ENCODE assay signal across 17 mouse cellular contexts in genomic region chr16:11078216-11078869, GRCm38 (mm10). TPM values are rescaled to one million over a fixed set of nuclear protein-coding genes. Genes with fewer than 3 reads are reported as not detected.
DNase-seq lines count a peak whose midpoint lies in the region; ATAC-seq and TF ChIP-seq lines count a peak whose summit lies in the region.
"Had no signal": no experiment of that assay in that cellular context is flagged by ENCODE, and none has a peak within 500 bp of the region (broad histone marks: within the 10 kb centered on the region; RNA-seq: fewer than 3 reads in every experiment).

No protein-coding gene starts in this region.

- peaks cover 2% of the 10 kb centered on the region; the same call in 1 of the 2 replicates for H3K4me1 ChIP-seq in forebrain, embryonic 12.5 days
- no peaks in the 10 kb centered on the region for H3K4me1 ChIP-seq in forebrain, embryonic 14.5 days (ENCODE audit: control insufficient read depth, insufficient read depth, low read length)
- peaks cover 29 to 99% of the 10 kb centered on the region in 2 experiments for H3K4me1 ChIP-seq in CH12.LX (ENCODE audit: control insufficient read depth in 1 of 2, insufficient read depth in 2 of 2)
- H3K4me1 ChIP-seq in liver, postnatal 0 days (ENCODE audit: insufficient read depth) = 0 out of 2 replicates have a peak, but pooled peaks cover 2% of the 10 kb centered on the region
- H3K4me1 ChIP-seq: limb, embryonic 13.5 days; lung, embryonic 15.5 days had no signal

- no peak overlapping the region for H3K4me2 ChIP-seq in forebrain, embryonic 12.5 days
- no peak overlapping the region for H3K4me2 ChIP-seq in forebrain, embryonic 14.5 days (ENCODE audit: low read length)
- peak overlapping the region; percentile 76 for H3K4me2 ChIP-seq in CH12.LX (ENCODE audit: insufficient read depth, low read depth, poor library complexity, severe bottlenecking)
- no peak overlapping the region for H3K4me2 ChIP-seq in liver, postnatal 0 days (ENCODE audit: low read depth, low read length)
- H3K4me2 ChIP-seq: limb, embryonic 13.5 days; lung, embryonic 15.5 days; midbrain, embryonic 11.5 days had no signal

- DNase-seq in forebrain, embryonic 14.5 days (ENCODE audit: low spot score) = no peak
- DNase-seq in layer of hippocampus, adult 2 months (ENCODE audit: low spot score in 2 of 2) = no peak
- DNase-seq in layer of hippocampus, adult 9-10 months (ENCODE audit: low spot score) = no peak
- no peak for DNase-seq in CH12.LX (ENCODE audit: extremely low read depth)
- no peak for DNase-seq in liver, postnatal 0 days
- DNase-seq in cerebellum, postnatal 36 days = no peak
- DNase-seq in testis, postnatal 10 days (ENCODE audit: low spot score) = no peak
- DNase-seq: adrenal gland, postnatal 10 days; cerebellum, adult 9-10 months; forebrain, postnatal 0 days; gastrocnemius, postnatal 14 days; heart, postnatal 36 days; thymus, postnatal 36 days had no signal

- no peak overlapping the region for H3K9ac ChIP-seq in forebrain, embryonic 12.5 days
- H3K9ac ChIP-seq in forebrain, embryonic 14.5 days (ENCODE audit: low read length) = no peak overlapping the region
- peak overlapping the region; percentile 2; the same call in 1 of the 2 replicates for H3K9ac ChIP-seq in CH12.LX (ENCODE audit: insufficient read depth, low read depth)
- H3K9ac ChIP-seq in liver, postnatal 0 days (replicated peaks) = no peak overlapping the region
- H3K9ac ChIP-seq: forebrain, postnatal 0 days; limb, embryonic 13.5 days; lung, embryonic 15.5 days had no signal

- TF ChIP-seq EP300 in CH12.LX (IDR thresholded peaks at IDR 0.05; ENCODE audit: low read length) = no peak
- peak; percentile 36; the same call in 1 of the 2 replicates for TF ChIP-seq EP300 in liver, postnatal 0 days (IDR thresholded peaks at IDR 0.05; ENCODE audit: low read depth)

- in situ Hi-C loops in CH12.LX (cut with MboI; ENCODE audit: low pct_ligation_motif_present, low pct_unique_long_range_greater_than_20kb, low sequenced_read_pairs) = no loop called here

- dilution Hi-C loops in CH12.LX (cut with MboI; ENCODE audit: extremely low pct_ligation_motif_present, extremely low pct_unique_long_range_greater_than_20kb, low sequenced_read_pairs) = no loop called here

- H3K4me3 ChIP-seq in forebrain, embryonic 12.5 days (replicated peaks) = no peak overlapping the region
- no peak overlapping the region for H3K4me3 ChIP-seq in forebrain, embryonic 14.5 days (ENCODE audit: low read depth, low read length)
- H3K4me3 ChIP-seq in layer of hippocampus, adult 2 months = no peak overlapping the region
- H3K4me3 ChIP-seq in CH12.LX (replicated peaks in 1 of 3; ENCODE audit: low read depth in 2 of 3, low read length in 2 of 3, poor library complexity in 1 of 3) = peak overlapping the region in 1 of 3 experiments; percentile 17
- no peak overlapping the region for H3K4me3 ChIP-seq in liver, postnatal 0 days (ENCODE audit: low read depth, low read length)
- H3K4me3 ChIP-seq: limb, embryonic 13.5 days; lung, embryonic 15.5 days had no signal

- TF ChIP-seq POLR2A in CH12.LX (IDR thresholded peaks at IDR 0.05; ENCODE audit: low read depth, low read length) = no peak

- peak overlapping the region; percentile 14; the same call in 1 of the 2 replicates for H3K27ac ChIP-seq in forebrain, embryonic 12.5 days
- H3K27ac ChIP-seq in forebrain, embryonic 14.5 days (ENCODE audit: low read depth, low read length) = no peak overlapping the region
- H3K27ac ChIP-seq in layer of hippocampus, adult 2 months = 0 out of 2 replicates have a peak overlapping the region, but pooled peaks have one; percentile 28
- H3K27ac ChIP-seq in CH12.LX (ENCODE audit: insufficient read depth, low read depth) = peak overlapping the region; percentile 93
- H3K27ac ChIP-seq in liver, postnatal 0 days (ENCODE audit: low read depth) = no peak overlapping the region; the same call in 1 of the 2 replicates
- H3K27ac ChIP-seq: limb, embryonic 13.5 days; lung, embryonic 15.5 days had no signal

- no peaks in the 10 kb centered on the region for H3K9me3 ChIP-seq in forebrain, embryonic 12.5 days
- H3K9me3 ChIP-seq in forebrain, embryonic 14.5 days (replicated peaks; ENCODE audit: control insufficient read depth, low read length) = no peaks in the 10 kb centered on the region
- no peaks in the 10 kb centered on the region for H3K9me3 ChIP-seq in CH12.LX (replicated peaks; ENCODE audit: low read length)
- no peaks in the 10 kb centered on the region for H3K9me3 ChIP-seq in liver, postnatal 0 days (ENCODE audit: low read length)
- H3K9me3 ChIP-seq: limb, embryonic 13.5 days; lung, embryonic 15.5 days had no signal

- TF ChIP-seq RAD21 in CH12.LX (IDR thresholded peaks at IDR 0.05; ENCODE audit: low read depth, low read length) = no peak

- 76% methylated on average over 3 of the region's 3 CpGs for WGBS in forebrain, embryonic 12.5 days
- WGBS in forebrain, embryonic 14.5 days = 81% methylated on average over 3 of the region's 3 CpGs
- 38% methylated on average over 3 of the region's 3 CpGs for WGBS in liver, postnatal 0 days (ENCODE audit: insufficient replicate concordance)

- H3K79me2 ChIP-seq in CH12.LX (replicated peaks; ENCODE audit: control insufficient read depth, extremely low read depth, insufficient read depth, poor library complexity, severe bottlenecking) = no peaks in the 10 kb centered on the region; the same call in 1 of the 2 replicates

- no peak for ATAC-seq in forebrain, embryonic 12.5 days (ENCODE audit: low FRiP score)
- no peak for ATAC-seq in forebrain, embryonic 14.5 days
- ATAC-seq in liver, postnatal 0 days = 0 out of 2 replicates have a peak, but pooled peaks have one; percentile 19
- ATAC-seq: forebrain, postnatal 0 days had no signal

- H3K36me3 ChIP-seq in forebrain, embryonic 12.5 days (replicated peaks) = peaks cover 74% of the 10 kb centered on the region
- peaks cover 70% of the 10 kb centered on the region for H3K36me3 ChIP-seq in forebrain, embryonic 14.5 days (ENCODE audit: control insufficient read depth, insufficient read depth, low read length)
- peaks cover 75 to 86% of the 10 kb centered on the region in 2 experiments for H3K36me3 ChIP-seq in CH12.LX (replicated peaks in 1 of 2; ENCODE audit: control insufficient read depth in 1 of 2, insufficient read depth in 1 of 2, low read length in 1 of 2)
- H3K36me3 ChIP-seq in liver, postnatal 0 days (replicated peaks; ENCODE audit: insufficient read depth, low read length) = peaks cover 86% of the 10 kb centered on the region

- no peaks in the 10 kb centered on the region for H3K27me3 ChIP-seq in forebrain, embryonic 12.5 days
- H3K27me3 ChIP-seq in forebrain, embryonic 14.5 days (replicated peaks; ENCODE audit: control insufficient read depth, insufficient read depth, low read length) = no peaks in the 10 kb centered on the region
- no peaks in the 10 kb centered on the region for H3K27me3 ChIP-seq in CH12.LX (replicated peaks)
- H3K27me3 ChIP-seq in liver, postnatal 0 days (ENCODE audit: insufficient read depth, low read length) = no peaks in the 10 kb centered on the region
- H3K27me3 ChIP-seq: limb, embryonic 13.5 days; lung, embryonic 15.5 days had no signal

- TF ChIP-seq CTCF in layer of hippocampus, adult 2 months (conservative IDR thresholded peaks at IDR 0.05) = no peak
- TF ChIP-seq CTCF in CH12.LX (conservative IDR thresholded peaks at IDR 0.05 in 1 of 2, IDR thresholded peaks at IDR 0.05 in 1 of 2; ENCODE audit: low read depth in 2 of 2, low read length in 2 of 2) = no peak
- no peak for TF ChIP-seq CTCF in liver, postnatal 0 days (IDR thresholded peaks at IDR 0.05; ENCODE audit: low read depth)

TF ChIP-seq in CH12.LX, 34 proteins besides CTCF, POLR2A, EP300 and RAD21:
- TF ChIP-seq MXI1 (IDR thresholded peaks at IDR 0.05; ENCODE audit: low read depth, low read length) (peak; percentile 40; the same call in 1 of the 2 replicates), ELF1 (IDR thresholded peaks at IDR 0.05; ENCODE audit: low read depth, low read length) (no peak), MAX (IDR thresholded peaks at IDR 0.05; ENCODE audit: low read length) (peak; percentile 54; the same call in 1 of the 2 replicates), TCF12 (IDR thresholded peaks at IDR 0.05; ENCODE audit: low read depth, low read length) (no peak)

RNA-seq across cellular contexts. Expression of gene Litaf, which starts 12.4 kb away (rescaled TPM):
- 50.7 and 53.6 TPM in 2 replicates for polyA plus RNA-seq in forebrain, embryonic 12.5 days (2016; fragmentation: Nextera tagmentation; extraction: Ambion mirVana)
- 41.4 and 44.5 TPM in 2 replicates for polyA plus RNA-seq in forebrain, embryonic 14.5 days (2014; fragmentation: Nextera tagmentation; extraction: Ambion mirVana)
- 10 to 100 TPM; 14.1 to 14.5 TPM for total RNA-seq in layer of hippocampus, adult 2 months (2021)
- total RNA-seq in CH12.LX (2012; rRNA removed) = 91.2 and 97.5 TPM in 2 replicates
- total RNA-seq in CH12.LX (2014; rRNA removed) = 151 and 154 TPM in 2 replicates
- 161 and 178 TPM in 2 replicates for polyA plus RNA-seq in CH12.LX (2012; ENCODE audit: insufficient read length, low read depth)
- 77.3 and 79.2 TPM in 2 replicates for polyA plus RNA-seq in liver, postnatal 0 days (2015; fragmentation: Nextera tagmentation; extraction: Ambion mirVana)

RNA-seq across cellular contexts. Expression of gene Snn, which starts 17.6 kb away (rescaled TPM):
- 102 and 104 TPM in 2 replicates for polyA plus RNA-seq in forebrain, embryonic 12.5 days (2016; fragmentation: Nextera tagmentation; extraction: Ambion mirVana)
- 170 and 171 TPM in 2 replicates for polyA plus RNA-seq in forebrain, embryonic 14.5 days (2014; fragmentation: Nextera tagmentation; extraction: Ambion mirVana)
- 100 to 1,000 TPM; 171 TPM for total RNA-seq in layer of hippocampus, adult 2 months (2021)
- total RNA-seq in CH12.LX (2012; rRNA removed) = 34.0 and 38.8 TPM in 2 replicates
- 53.1 and 54.7 TPM in 2 replicates for total RNA-seq in CH12.LX (2014; rRNA removed)
- 93.8 and 104 TPM in 2 replicates for polyA plus RNA-seq in CH12.LX (2012; ENCODE audit: insufficient read length, low read depth)
- 4.8 and 5.0 TPM in 2 replicates for polyA plus RNA-seq in liver, postnatal 0 days (2015; fragmentation: Nextera tagmentation; extraction: Ambion mirVana)

RNA-seq across cellular contexts. Expression of gene Txndc11, which starts 56.1 kb away (rescaled TPM):
- polyA plus RNA-seq in forebrain, embryonic 12.5 days (2016; fragmentation: Nextera tagmentation; extraction: Ambion mirVana) = 28.3 and 30.9 TPM in 2 replicates
- 23.8 and 25.0 TPM in 2 replicates for polyA plus RNA-seq in forebrain, embryonic 14.5 days (2014; fragmentation: Nextera tagmentation; extraction: Ambion mirVana)
- 10 to 100 TPM; 30.5 to 31.5 TPM for total RNA-seq in layer of hippocampus, adult 2 months (2021)
- 51.3 and 63.0 TPM in 2 replicates for total RNA-seq in CH12.LX (2012; rRNA removed)
- 40.6 and 40.8 TPM in 2 replicates for total RNA-seq in CH12.LX (2014; rRNA removed)
- polyA plus RNA-seq in CH12.LX (2012; ENCODE audit: insufficient read length, low read depth) = 60.3 and 63.2 TPM in 2 replicates
- polyA plus RNA-seq in liver, postnatal 0 days (2015; fragmentation: Nextera tagmentation; extraction: Ambion mirVana) = 17.9 TPM in 2 replicates

Comparison
In these comparisons a context has a peak if more than half of its experiments do, and no peak if none do; other contexts are left out.
1. H3K27ac ChIP-seq: peak in forebrain, embryonic 12.5 days (single experiment), layer of hippocampus, adult 2 months (single experiment) and CH12.LX (single experiment); none in forebrain, embryonic 14.5 days (single experiment) and liver, postnatal 0 days (single experiment).
2. RNA of gene Snn, which starts 17.6 kb away (polyA plus RNA-seq): 170 to 171 TPM in forebrain, embryonic 14.5 days, 102 to 104 TPM in forebrain, embryonic 12.5 days and 93.8 to 104 TPM in CH12.LX; 4.8 to 5.0 TPM in liver, postnatal 0 days; every median in the first group is over 10 times any median in the second.